Mouse (Mus musculus) intestine, postnatal 0 days (tissue): ENCODE data around the gene Camsap2. TPM values are rescaled to one million over a fixed set of nuclear protein-coding genes. Genes with fewer than 3 reads are reported as not detected.

Experiments used
- ATAC-seq: fragments of 200-750 bp; cut with Nextera tagmentation; 2 replicates; pipeline ENCODE4 v1.8.0; 2017; ENCODE audit warnings: mild to moderate bottlenecking, moderate TSS enrichment, moderate library complexity
- H3K27ac ChIP-seq: fragments of 300-500 bp; sonication (generic); 2 replicates; pipeline ENCODE4 v1.5.1; 2014; ENCODE audit warnings: mild to moderate bottlenecking, low read depth, low read length, moderate library complexity
- H3K27me3 ChIP-seq: fragments of 300-500 bp; sonication (generic); replicated peaks from 2 replicates; pipeline ENCODE4 v1.6.1; 2014; ENCODE audit warnings: low read length, mixed read lengths; ENCODE audit not compliant: control insufficient read depth, insufficient read depth
- H3K36me3 ChIP-seq: fragments of 300-500 bp; sonication (generic); 2 replicates; pipeline ENCODE4 v1.6.1; 2014; ENCODE audit warnings: mild to moderate bottlenecking, moderate library complexity; ENCODE audit not compliant: control insufficient read depth, insufficient read depth
- H3K4me1 ChIP-seq: fragments of 300-500 bp; sonication (generic); replicated peaks from 2 replicates; pipeline ENCODE4 v1.6.1; 2014; ENCODE audit warnings: antibody characterized with exemption, low read length, mixed read lengths; ENCODE audit not compliant: control insufficient read depth, insufficient read depth
- H3K4me2 ChIP-seq: fragments of 300-500 bp; sonication (generic); replicated peaks from 2 replicates; pipeline ENCODE4 v1.6.1; 2014; ENCODE audit warnings: low read depth, mild to moderate bottlenecking, moderate library complexity
- H3K4me3 ChIP-seq: fragments of 300-500 bp; sonication (generic); 2 replicates; pipeline ENCODE4 v1.5.1; 2014; ENCODE audit warnings: low read depth, low read length
- H3K9ac ChIP-seq: fragments of 300-500 bp; sonication (generic); 2 replicates; pipeline ENCODE4 v1.6.1; 2014; ENCODE audit warnings: mild to moderate bottlenecking, low read depth, low read length
- H3K9me3 ChIP-seq: fragments of 300-500 bp; sonication (generic); 2 replicates; pipeline ENCODE4 v1.6.1; 2016; ENCODE audit warnings: mixed run types; ENCODE audit not compliant: control insufficient read depth
- CTCF ChIP-seq: sonication (generic); IDR thresholded peaks from 2 replicates; pipeline ENCODE4 v1.5.1; 2016; ENCODE audit warnings: low read depth, mild to moderate bottlenecking, control low read depth, antibody characterized with exemption, moderate library complexity
- WGBS: fragments of 180-500 bp; shearing (Covaris S2); extraction: QIAGEN DNeasy Blood & Tissue Kit; methylation state at CpG from one replicate; pipeline ENCODE4 v1.1.7; 2014; 5-methylcytosine and 5-hydroxymethylcytosine counted together
- polyA plus RNA-seq: library from polyadenylated mRNA; unstranded; fragments of >200 nt; fragmentation: Nextera tagmentation; extraction: Ambion mirVana; gene quantifications from 2 replicates; pipeline ENCODE4 v1.2.1, GENCODE M21; 2015

Gene Camsap2
- polyA plus RNA-seq, 1 experiment from 2014 or later, result 3.3 TPM

DNA sequence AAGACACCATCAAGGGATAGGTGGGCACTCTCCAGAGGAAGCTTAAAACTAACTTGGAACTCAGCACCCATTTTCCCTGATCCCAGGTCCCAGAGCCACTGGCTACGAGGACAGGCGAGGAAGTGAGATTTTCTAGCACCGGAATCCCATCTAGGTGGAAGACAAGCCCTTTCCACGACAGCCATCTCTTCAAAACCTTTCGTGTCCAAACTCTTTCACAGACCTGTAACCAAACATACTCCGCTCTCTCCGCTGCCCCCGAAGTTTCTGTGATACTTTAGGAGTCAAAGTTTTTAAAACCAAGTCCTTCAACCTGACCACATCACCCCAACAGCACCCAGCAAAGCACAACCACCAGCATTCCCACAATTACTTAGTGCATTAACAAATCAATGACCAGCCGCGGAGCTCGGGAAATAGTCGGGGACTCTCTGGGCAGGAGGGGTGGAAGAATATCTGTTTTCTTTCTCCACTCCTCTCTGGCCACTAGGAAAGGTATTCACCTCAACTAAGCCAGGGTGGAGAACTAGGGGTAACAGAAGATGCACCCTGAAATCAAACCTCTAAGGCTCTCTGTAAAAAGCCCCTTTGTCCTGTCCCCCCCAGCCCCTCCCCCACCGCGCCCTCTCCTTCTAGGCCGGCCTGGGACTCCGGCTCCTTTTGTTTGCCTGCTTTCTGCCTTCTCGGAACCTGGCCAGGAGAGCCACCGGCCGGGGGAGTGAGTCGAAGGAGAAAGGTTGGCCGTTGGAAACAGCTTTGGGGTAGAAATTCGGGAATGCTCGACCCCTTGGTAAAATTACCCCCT lies 112.7 kb downstream of the Camsap2 start:
- H3K9ac ChIP-seq, result peak overlapping the region; percentile 31; the same call in 1 of the 2 replicates
- 6% methylated on average over 23 of the region's 23 CpGs for WGBS
- 0 out of 2 replicates have a peak, but pooled peaks cover 5% of the 10 kb centered on the region for H3K4me1 ChIP-seq
- H3K4me2 ChIP-seq, result peak overlapping the region; percentile 92
- no peaks in the 10 kb centered on the region for H3K27me3 ChIP-seq
- ATAC-seq, result no peak
- TF ChIP-seq CTCF, result no peak
- no peak overlapping the region for H3K27ac ChIP-seq
- H3K36me3 ChIP-seq, result no peaks in the 10 kb centered on the region
- H3K4me3 ChIP-seq, result peak overlapping the region; percentile 54
- no peaks in the 10 kb centered on the region for H3K9me3 ChIP-seq

DNA sequence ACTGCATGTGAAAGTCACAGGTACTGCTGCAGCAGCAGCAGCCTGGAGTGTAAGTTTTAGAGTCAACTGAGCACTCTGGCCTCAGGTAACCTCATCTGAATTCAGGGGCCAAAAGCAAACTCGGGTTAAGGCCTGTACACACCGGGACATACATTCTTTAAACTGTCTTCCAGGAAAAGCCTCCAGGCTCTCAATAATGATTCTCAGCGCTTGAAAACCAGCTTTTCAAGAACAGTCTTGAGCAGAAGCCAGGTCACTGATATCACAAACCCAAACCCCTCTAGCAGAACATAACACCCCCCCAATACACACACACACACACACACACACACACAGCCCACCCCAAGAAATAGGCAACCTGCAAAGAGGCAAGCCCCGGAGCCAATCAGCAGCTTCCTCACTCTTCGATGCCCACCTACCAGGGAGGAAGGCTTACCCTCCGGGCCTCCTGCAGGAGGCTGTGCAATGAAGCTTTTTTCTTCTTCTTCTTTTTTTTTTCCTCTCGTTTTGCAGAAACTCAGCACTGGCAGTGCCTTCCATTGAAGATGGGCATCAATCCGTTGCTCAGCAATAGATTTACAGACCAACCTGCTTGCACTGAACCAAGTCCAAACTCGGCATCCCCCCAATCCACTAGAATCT lies 113.5 kb downstream of the Camsap2 start:
- Histone ChIP-seq H3K9me3 (no peaks in the 10 kb centered on the region), H3K36me3 (no peaks in the 10 kb centered on the region), H3K4me3 (peak overlapping the region; percentile 54; the same call in 1 of the 2 replicates), H3K9ac (no peak overlapping the region), H3K4me2 (peak overlapping the region; percentile 92), H3K27me3 (no peaks in the 10 kb centered on the region), H3K4me1 (peaks cover 12% of the 10 kb centered on the region), H3K27ac (no peak overlapping the region)
- 13% methylated on average over 9 of the region's 9 CpGs for WGBS
- ATAC-seq, result no peak
- TF ChIP-seq CTCF, result no peak

DNA sequence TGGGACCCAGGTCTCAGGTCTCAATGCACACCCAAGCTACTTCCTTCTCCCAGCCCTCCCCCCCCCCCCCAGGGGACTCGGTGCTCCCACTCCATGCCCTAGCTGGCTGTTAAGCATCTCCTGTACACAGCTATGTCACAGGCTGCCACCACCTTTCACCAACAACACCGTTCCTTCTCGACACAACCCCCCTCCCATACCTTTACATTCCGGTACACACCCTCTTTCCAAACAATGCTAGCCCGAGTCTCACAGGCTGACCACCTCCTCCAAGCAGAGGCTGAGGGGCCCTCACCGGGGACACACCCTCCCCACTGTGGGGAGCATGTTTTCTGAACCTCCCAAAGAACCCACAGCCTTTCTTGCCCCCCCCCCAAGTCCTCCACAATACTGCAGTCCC lies 114.3 kb downstream of the Camsap2 start:
- no peaks in the 10 kb centered on the region for H3K27me3 ChIP-seq
- WGBS, result 7% methylated on average over 6 of the region's 6 CpGs
- no peak overlapping the region for H3K9ac ChIP-seq
- 0 out of 2 replicates have a peak, but pooled peaks have one; percentile 3 for ATAC-seq
- H3K4me2 ChIP-seq, result peak overlapping the region; percentile 92
- H3K27ac ChIP-seq, result 0 out of 2 replicates have a peak overlapping the region, but pooled peaks have one; percentile 41
- H3K4me3 ChIP-seq, result no peak overlapping the region
- peaks cover 14% of the 10 kb centered on the region for H3K4me1 ChIP-seq
- H3K36me3 ChIP-seq, result no peaks in the 10 kb centered on the region
- no peak for TF ChIP-seq CTCF
- H3K9me3 ChIP-seq, result no peaks in the 10 kb centered on the region

DNA sequence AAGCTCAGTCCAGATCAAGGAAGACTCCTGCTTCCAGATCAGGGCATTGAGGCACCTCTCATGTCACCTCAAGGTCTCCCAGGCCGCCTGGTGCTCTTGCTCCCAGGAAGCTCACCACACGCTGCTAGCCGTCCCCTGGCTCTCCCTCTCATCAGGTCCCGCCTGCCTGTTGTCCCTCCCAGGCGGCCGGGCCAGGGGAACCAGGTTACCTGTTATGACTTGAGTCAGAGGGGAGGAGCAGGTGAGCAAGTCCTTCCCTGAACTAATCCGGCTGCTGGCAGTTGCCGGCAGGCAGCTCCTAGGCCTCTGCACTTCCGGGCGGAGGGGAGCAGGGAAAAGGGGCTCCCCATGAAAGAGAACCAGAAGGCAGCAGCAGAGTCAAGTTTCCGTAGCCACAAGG lies 115.7 kb downstream of the Camsap2 start:
- WGBS, result 29% methylated on average over 11 of the region's 11 CpGs
- Histone ChIP-seq H3K4me1 (peaks cover 14% of the 10 kb centered on the region), H3K27me3 (no peaks in the 10 kb centered on the region), H3K27ac (peak overlapping the region; percentile 96), H3K4me3 (peak overlapping the region; percentile 32), H3K9me3 (no peaks in the 10 kb centered on the region), H3K9ac (peak overlapping the region; percentile 42; the same call in 1 of the 2 replicates), H3K4me2 (peak overlapping the region; percentile 92), H3K36me3 (peaks cover 10% of the 10 kb centered on the region; the same call in 1 of the 2 replicates)
- ATAC-seq, result peak; percentile 56
- TF ChIP-seq CTCF, result no peak

DNA sequence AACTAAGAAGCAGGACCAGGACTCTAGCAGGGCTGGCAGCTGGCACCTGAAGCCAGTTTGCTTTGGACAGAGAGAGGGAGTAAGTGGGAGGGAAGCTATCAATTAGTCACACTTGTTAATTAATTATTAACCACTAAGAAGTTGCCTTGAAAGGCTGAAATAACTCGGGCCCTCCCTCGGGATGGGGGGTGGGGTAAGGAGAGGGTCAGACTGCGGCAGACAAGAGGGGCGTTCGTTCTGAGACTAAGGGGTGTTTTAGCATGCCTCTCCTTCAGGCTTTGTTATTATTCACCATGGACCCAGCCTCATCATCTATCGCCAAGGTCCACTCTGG lies 116.9 kb downstream of the Camsap2 start:
- no peaks in the 10 kb centered on the region for H3K27me3 ChIP-seq
- peaks cover 17% of the 10 kb centered on the region; the same call in 1 of the 2 replicates for H3K36me3 ChIP-seq
- peak overlapping the region; percentile 32 for H3K4me3 ChIP-seq
- peak overlapping the region; percentile 28 for H3K9ac ChIP-seq
- peak overlapping the region; percentile 92 for H3K4me2 ChIP-seq
- H3K27ac ChIP-seq, result peak overlapping the region; percentile 96
- H3K9me3 ChIP-seq, result no peaks in the 10 kb centered on the region
- H3K4me1 ChIP-seq, result peaks cover 12% of the 10 kb centered on the region
- no peak for TF ChIP-seq CTCF
- ATAC-seq, result peak; percentile 56
- WGBS, result 22% methylated on average over 6 of the region's 6 CpGs

DNA sequence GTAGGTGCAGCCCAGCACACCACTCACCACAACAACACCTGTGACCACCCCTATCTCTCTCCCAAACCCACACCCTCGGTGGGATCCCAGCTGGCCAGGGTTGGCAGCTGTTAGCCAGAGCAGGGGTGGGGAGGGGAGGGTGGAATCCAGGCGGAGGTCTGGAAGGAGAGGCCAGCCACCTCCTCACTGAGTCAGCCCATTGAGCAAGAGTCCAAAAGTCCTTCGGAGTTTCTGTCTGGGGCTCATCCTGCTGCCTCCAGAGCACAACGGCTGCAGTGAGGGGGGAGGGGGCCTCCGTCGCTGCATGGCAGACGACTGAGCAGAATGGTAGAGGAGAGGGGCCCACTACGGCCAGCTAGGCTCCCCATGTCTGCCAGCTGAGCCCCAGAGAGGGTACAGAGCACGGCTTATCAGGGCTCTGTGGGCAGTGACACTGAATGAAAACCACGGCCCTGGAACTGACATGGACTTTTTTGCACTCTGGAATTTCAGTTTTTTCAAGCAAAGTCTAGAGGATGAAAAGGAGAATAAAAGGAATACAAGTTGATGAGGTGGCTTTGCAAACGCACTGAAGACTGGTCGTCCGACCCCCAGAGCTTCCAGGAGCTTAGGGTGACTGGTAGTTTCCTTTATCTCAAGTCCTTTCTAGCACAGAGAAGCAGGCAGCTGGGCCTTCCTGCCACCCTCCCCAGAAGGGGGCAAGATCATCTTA lies 117.4 kb downstream of the Camsap2 start:
- Histone ChIP-seq H3K4me2 (peak overlapping the region; percentile 92), H3K27me3 (no peaks in the 10 kb centered on the region), H3K36me3 (peaks cover 17% of the 10 kb centered on the region; the same call in 1 of the 2 replicates), H3K27ac (peak overlapping the region; percentile 96), H3K9me3 (no peaks in the 10 kb centered on the region), H3K9ac (peak overlapping the region; percentile 28), H3K4me1 (peaks cover 12% of the 10 kb centered on the region), H3K4me3 (peak overlapping the region; percentile 32)
- 10% methylated on average over 13 of the region's 13 CpGs for WGBS
- ATAC-seq, result peak; percentile 82
- peak; percentile 7; the same call in 1 of the 2 replicates for TF ChIP-seq CTCF
